In genomic region chr13:40859225-40859624, GRCm38 (mm10) we compare ENCODE assay signal across 8 mouse cellular contexts. TPM values are rescaled to one million over a fixed set of nuclear protein-coding genes. Genes with fewer than 3 reads are reported as not detected.
DNase-seq lines count a peak whose midpoint lies in the region; ATAC-seq and TF ChIP-seq lines count a peak whose summit lies in the region.

No protein-coding gene starts in this region.

- TF ChIP-seq CTCF in liver, adult 2 months (IDR thresholded peaks at IDR 0.05; ENCODE audit: low read depth, low read length): no peak

- no peaks in the 10 kb centered on the region for H3K27me3 ChIP-seq in heart, embryonic 13.5 days (replicated peaks)
- H3K27me3 ChIP-seq in heart, embryonic 12.5 days (replicated peaks): no peaks in the 10 kb centered on the region
- no peaks in the 10 kb centered on the region for H3K27me3 ChIP-seq in liver, adult 2 months (ENCODE audit: control insufficient read depth, insufficient read depth, low read length)
- no peaks in the 10 kb centered on the region for H3K27me3 ChIP-seq in stomach, embryonic 14.5 days (ENCODE audit: control insufficient read depth, insufficient read depth, low read length)
- no peaks in the 10 kb centered on the region for H3K27me3 ChIP-seq in midbrain, embryonic 15.5 days (replicated peaks)

- TF ChIP-seq POLR2A in liver, adult 2 months (IDR thresholded peaks at IDR 0.05; ENCODE audit: extremely low read depth, insufficient read depth, low read length): no peak

- no peak for ATAC-seq in heart, embryonic 13.5 days (ENCODE audit: extremely low read depth, insufficient number of reproducible peaks, low FRiP score, low TSS enrichment)
- ATAC-seq in heart, embryonic 12.5 days (ENCODE audit: insufficient number of reproducible peaks, low FRiP score): no peak
- no peak for ATAC-seq in stomach, embryonic 14.5 days (ENCODE audit: insufficient number of reproducible peaks, insufficient read depth, low FRiP score, low read depth)
- no peak for ATAC-seq in erythroid progenitor cell, adult 5-6 weeks (replicated peaks; ENCODE audit: low FRiP score, poor library complexity, severe bottlenecking)
- ATAC-seq in midbrain, embryonic 15.5 days (replicated peaks): no peak

- no peak overlapping the region for H3K27ac ChIP-seq in heart, embryonic 13.5 days (replicated peaks)
- no peak overlapping the region for H3K27ac ChIP-seq in heart, embryonic 12.5 days (ENCODE audit: poor library complexity, severe bottlenecking)
- peak overlapping the region; percentile 78 for H3K27ac ChIP-seq in liver, adult 2 months (replicated peaks; ENCODE audit: insufficient read depth, low read depth, low read length)
- no peak overlapping the region for H3K27ac ChIP-seq in stomach, embryonic 14.5 days (ENCODE audit: low read length)
- H3K27ac ChIP-seq in midbrain, embryonic 15.5 days: no peak overlapping the region

- DNase-seq in liver, adult 2 months (ENCODE audit: extremely low read depth, low read depth, low spot score): peak; percentile 79
- no peak for DNase-seq in liver
- DNase-seq in kidney, postnatal 14 days: peak; percentile 17

- H3K36me3 ChIP-seq in heart, embryonic 13.5 days: no peaks in the 10 kb centered on the region
- H3K36me3 ChIP-seq in heart, embryonic 12.5 days: no peaks in the 10 kb centered on the region
- no peaks in the 10 kb centered on the region for H3K36me3 ChIP-seq in liver, adult 2 months (ENCODE audit: control insufficient read depth, insufficient read depth, low read length)
- no peaks in the 10 kb centered on the region for H3K36me3 ChIP-seq in stomach, embryonic 14.5 days (ENCODE audit: control insufficient read depth, insufficient read depth, low read length)
- no peaks in the 10 kb centered on the region for H3K36me3 ChIP-seq in midbrain, embryonic 15.5 days (replicated peaks)

- peaks cover 20% of the 10 kb centered on the region for H3K4me1 ChIP-seq in heart, embryonic 13.5 days
- H3K4me1 ChIP-seq in heart, embryonic 12.5 days (replicated peaks): peaks cover 18% of the 10 kb centered on the region
- H3K4me1 ChIP-seq in liver, adult 2 months (ENCODE audit: control insufficient read depth, insufficient read depth, low read length): peaks cover 32% of the 10 kb centered on the region
- H3K4me1 ChIP-seq in stomach, embryonic 14.5 days (ENCODE audit: control insufficient read depth, insufficient read depth, low read length): no peaks in the 10 kb centered on the region
- H3K4me1 ChIP-seq in midbrain, embryonic 15.5 days: peaks cover 5% of the 10 kb centered on the region; the same call in 1 of the 2 replicates

- H3K4me2 ChIP-seq in heart, embryonic 13.5 days: peak overlapping the region; percentile 63
- no peak overlapping the region for H3K4me2 ChIP-seq in heart, embryonic 12.5 days
- H3K4me2 ChIP-seq in stomach, embryonic 14.5 days (replicated peaks; ENCODE audit: low read depth, low read length): peak overlapping the region; percentile 40
- no peak overlapping the region; the same call in 1 of the 2 replicates for H3K4me2 ChIP-seq in midbrain, embryonic 15.5 days

- H3K9me3 ChIP-seq in heart, embryonic 13.5 days: no peaks in the 10 kb centered on the region
- H3K9me3 ChIP-seq in heart, embryonic 12.5 days (replicated peaks): no peaks in the 10 kb centered on the region
- H3K9me3 ChIP-seq in stomach, embryonic 14.5 days (ENCODE audit: control insufficient read depth, low read depth, low read length): no peaks in the 10 kb centered on the region
- no peaks in the 10 kb centered on the region for H3K9me3 ChIP-seq in midbrain, embryonic 15.5 days

- peaks cover 19% of the 10 kb centered on the region; the same call in 1 of the 2 replicates for H3K79me2 ChIP-seq in liver, adult 2 months (ENCODE audit: control insufficient read depth, insufficient read depth, low read length)

- WGBS in heart, embryonic 13.5 days: 72% methylated on average over 8 of the region's 8 CpGs
- WGBS in heart, embryonic 12.5 days: 76% methylated on average over 8 of the region's 8 CpGs
- 25% methylated on average over 8 of the region's 8 CpGs for WGBS in liver, adult 2 months
- whole genome bisulfite sequencing in stomach, embryonic 14.5 days: 67% methylated on average over 8 of the region's 8 CpGs
- 87% methylated on average over 8 of the region's 8 CpGs for WGBS in midbrain, embryonic 15.5 days

- no peak overlapping the region for H3K4me3 ChIP-seq in heart, embryonic 13.5 days
- H3K4me3 ChIP-seq in heart, embryonic 12.5 days: no peak overlapping the region
- H3K4me3 ChIP-seq in liver, adult 2 months (ENCODE audit: insufficient read depth, low read depth, low read length): peak overlapping the region; percentile 11; the same call in 1 of the 2 replicates
- no peak overlapping the region for H3K4me3 ChIP-seq in stomach, embryonic 14.5 days (ENCODE audit: low read depth, low read length)
- no peak overlapping the region for H3K4me3 ChIP-seq in midbrain, embryonic 15.5 days

- H3K9ac ChIP-seq in heart, embryonic 13.5 days: peak overlapping the region; percentile 67; the same call in 1 of the 2 replicates
- H3K9ac ChIP-seq in heart, embryonic 12.5 days: no peak overlapping the region
- no peak overlapping the region for H3K9ac ChIP-seq in liver, adult 2 months (ENCODE audit: low read depth, low read length)
- no peak overlapping the region for H3K9ac ChIP-seq in stomach, embryonic 14.5 days (replicated peaks; ENCODE audit: low read depth, low read length)
- H3K9ac ChIP-seq in midbrain, embryonic 15.5 days: no peak overlapping the region

RNA-seq across cellular contexts. Expression of gene Gcnt2, which starts 0.3 kb away (rescaled TPM):
- 2.5 and 2.7 TPM in 2 replicates for polyA plus RNA-seq in heart, embryonic 13.5 days (2015; fragmentation: Nextera tagmentation; extraction: Ambion mirVana)
- polyA plus RNA-seq in heart, embryonic 12.5 days (2016; fragmentation: Nextera tagmentation; extraction: Ambion mirVana): 3.7 and 3.9 TPM in 2 replicates
- total RNA-seq in liver, adult 2 months (2014; rRNA removed): 14.7 and 18.1 TPM in 2 replicates
- polyA plus RNA-seq in liver, adult 2 months (2012; rRNA removed): 2.8 and 3.5 TPM in 2 replicates
- polyA plus RNA-seq in stomach, embryonic 14.5 days (2014; fragmentation: Nextera tagmentation; extraction: Ambion mirVana): 8.3 and 8.4 TPM in 2 replicates
- 6.1 and 7.1 TPM in 2 replicates for total RNA-seq in erythroid progenitor cell, adult 5-6 weeks (2015; ENCODE audit: low replicate concordance)
- total RNA-seq in erythroid progenitor cell, adult 5-6 weeks (2017; ENCODE audit: low replicate concordance): 1.4 and 1.9 TPM in 2 replicates
- polyA plus RNA-seq in midbrain, embryonic 15.5 days (2015; fragmentation: Nextera tagmentation; extraction: Ambion mirVana): 3.6 and 3.7 TPM in 2 replicates

Comparison
In these comparisons a context has a peak if more than half of its experiments do, and no peak if none do; other contexts are left out.
1. H3K4me2 ChIP-seq: peak in heart, embryonic 13.5 days (single experiment) and stomach, embryonic 14.5 days (single experiment); none in heart, embryonic 12.5 days (single experiment) and midbrain, embryonic 15.5 days (single experiment).